8 mouse cellular contexts compared by ENCODE assay signal in genomic region chr12:36155141-36155641, GRCm38 (mm10). TPM values are rescaled to one million over a fixed set of nuclear protein-coding genes. Genes with fewer than 3 reads are reported as not detected.
DNase-seq lines count a peak whose midpoint lies in the region; ATAC-seq lines count a peak whose summit lies in the region.

No protein-coding gene starts in this region.

- H3K4me3 ChIP-seq in heart, embryonic 16.5 days (ENCODE audit: low read length), result peak overlapping the region; percentile 97
- peak overlapping the region; percentile 76 for H3K4me3 ChIP-seq in lung, embryonic 15.5 days

- peaks cover 38% of the 10 kb centered on the region for H3K4me1 ChIP-seq in heart, embryonic 16.5 days (ENCODE audit: control insufficient read depth, insufficient read depth, low read length)
- peaks cover 22% of the 10 kb centered on the region for H3K4me1 ChIP-seq in lung, embryonic 15.5 days

- H3K4me2 ChIP-seq in heart, embryonic 16.5 days (ENCODE audit: low read depth, low read length), result peak overlapping the region; percentile 69
- peak overlapping the region; percentile 74 for H3K4me2 ChIP-seq in lung, embryonic 15.5 days

- H3K9me3 ChIP-seq in heart, embryonic 16.5 days (replicated peaks; ENCODE audit: control insufficient read depth, low read length), result no peaks in the 10 kb centered on the region
- no peaks in the 10 kb centered on the region for H3K9me3 ChIP-seq in lung, embryonic 15.5 days

- 6% methylated on average over 8 of the region's 8 CpGs for WGBS in heart, embryonic 16.5 days
- WGBS in lung, embryonic 15.5 days, result 7% methylated on average over 8 of the region's 8 CpGs

- peak; percentile 72 for DNase-seq in 416B (ENCODE audit: low read depth)
- peak; percentile 31 for DNase-seq in embryo, embryonic 10 days (ENCODE audit: low spot score)
- DNase-seq in layer of hippocampus, adult 8-10 months (ENCODE audit: low spot score in 2 of 2), result peak; percentile 28
- peak; percentile 63 to 73 for DNase-seq in right cerebral cortex, postnatal 10 days (ENCODE audit: low spot score in 2 of 2)
- DNase-seq in ovary, postnatal 36 days (ENCODE audit: low spot score), result no peak

- peak; percentile 6 for ATAC-seq in CD4-positive, CD25-positive, alpha-beta regulatory T cell, adult 4 months
- ATAC-seq in heart, embryonic 16.5 days (replicated peaks; ENCODE audit: extremely low read depth, insufficient read depth, low FRiP score), result no peak
- no peak for ATAC-seq in lung, embryonic 15.5 days (ENCODE audit: borderline replicate concordance, extremely low read depth, low FRiP score, low TSS enrichment)

- peak overlapping the region; percentile 98 for H3K27ac ChIP-seq in heart, embryonic 16.5 days (ENCODE audit: low read length)
- H3K27ac ChIP-seq in lung, embryonic 15.5 days, result no peak overlapping the region

- peak overlapping the region; percentile 97 for H3K9ac ChIP-seq in heart, embryonic 16.5 days (ENCODE audit: low read length)
- H3K9ac ChIP-seq in lung, embryonic 15.5 days, result peak overlapping the region; percentile 86

- H3K36me3 ChIP-seq in heart, embryonic 16.5 days (ENCODE audit: control insufficient read depth, insufficient read depth), result no peaks in the 10 kb centered on the region
- H3K36me3 ChIP-seq in lung, embryonic 15.5 days, result no peaks in the 10 kb centered on the region

- H3K27me3 ChIP-seq in heart, embryonic 16.5 days (ENCODE audit: control insufficient read depth, insufficient read depth, low read length), result no peaks in the 10 kb centered on the region
- no peaks in the 10 kb centered on the region for H3K27me3 ChIP-seq in lung, embryonic 15.5 days

RNA-seq across cellular contexts. Expression of gene Ankmy2, which starts 1.7 kb away (rescaled TPM):
- 10 to 100 TPM; 47.9 to 53.4 TPM for polyA plus RNA-seq in CD4-positive, CD25-positive, alpha-beta regulatory T cell, adult 4 months (2017; shearing (Covaris generic))
- polyA plus RNA-seq in heart, embryonic 16.5 days (2015; fragmentation: Nextera tagmentation; extraction: Ambion mirVana), result 26.0 and 26.7 TPM in 2 replicates
- total RNA-seq in layer of hippocampus, adult 8-10 months (2022), result 10 to 100 TPM; 49.3 to 59.4 (median 54.0) TPM
- polyA plus RNA-seq in lung, embryonic 15.5 days (2015; fragmentation: Nextera tagmentation; extraction: Ambion mirVana), result 36.7 and 37.2 TPM in 2 replicates

RNA-seq across cellular contexts. Expression of gene Bzw2, which starts 2.7 kb away (rescaled TPM):
- 100 to 1,000 TPM; 167 to 181 TPM for polyA plus RNA-seq in CD4-positive, CD25-positive, alpha-beta regulatory T cell, adult 4 months (2017; shearing (Covaris generic))
- 197 and 210 TPM in 2 replicates for polyA plus RNA-seq in heart, embryonic 16.5 days (2015; fragmentation: Nextera tagmentation; extraction: Ambion mirVana)
- 10 to 100 TPM; 50.8 to 60.5 (median 56.9) TPM for total RNA-seq in layer of hippocampus, adult 8-10 months (2022)
- 179 and 187 TPM in 2 replicates for polyA plus RNA-seq in lung, embryonic 15.5 days (2015; fragmentation: Nextera tagmentation; extraction: Ambion mirVana)
